ENCODE assay signal across 18 mouse cellular contexts in the genomic region with DNA sequence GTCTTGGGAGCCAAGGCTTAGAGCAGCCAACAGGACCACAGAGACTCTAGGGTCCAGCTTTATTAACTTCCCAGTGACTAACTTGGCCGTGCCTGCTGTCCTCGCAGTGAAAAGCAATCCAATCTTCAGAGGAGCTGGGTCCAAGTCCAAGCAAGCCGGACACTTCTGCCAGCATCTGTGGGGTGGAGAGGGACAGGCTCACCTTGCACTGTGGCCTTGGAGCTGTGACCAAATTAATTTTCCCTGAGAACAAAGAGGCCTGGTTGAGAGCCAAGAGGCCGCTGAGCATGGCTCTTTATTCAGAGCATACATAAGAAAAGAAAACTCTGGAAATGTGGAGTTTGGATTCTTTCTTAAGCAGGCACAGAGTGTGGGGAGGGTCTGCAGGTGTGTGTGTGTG.
DNase-seq lines count a peak whose midpoint lies in the region; ATAC-seq and TF ChIP-seq lines count a peak whose summit lies in the region.
"Had no signal": no experiment of that assay in that cellular context is flagged by ENCODE, and none has a peak within 500 bp of the region (broad histone marks: within the 10 kb centered on the region; RNA-seq: fewer than 3 reads in every experiment).

No protein-coding gene starts in this region.

- no peaks in the 10 kb centered on the region for H3K9me3 ChIP-seq in forebrain, embryonic 14.5 days (replicated peaks; ENCODE audit: control insufficient read depth, low read length)
- no peaks in the 10 kb centered on the region for H3K9me3 ChIP-seq in forebrain, embryonic 13.5 days (replicated peaks)
- H3K9me3 ChIP-seq in midbrain, postnatal 0 days (ENCODE audit: low read length), result no peaks in the 10 kb centered on the region
- no peaks in the 10 kb centered on the region for H3K9me3 ChIP-seq in midbrain, embryonic 11.5 days (ENCODE audit: control insufficient read depth, low read length)
- H3K9me3 ChIP-seq: embryonic facial prominence, embryonic 12.5 days; hindbrain, embryonic 10.5 days; intestine, embryonic 15.5 days; limb, embryonic 12.5 days; liver, embryonic 13.5 days; lung, embryonic 15.5 days had no signal

- H3K4me1 ChIP-seq in forebrain, embryonic 14.5 days (ENCODE audit: control insufficient read depth, insufficient read depth, low read length), result no peaks in the 10 kb centered on the region; the same call in none of the 2 replicates
- H3K4me1 ChIP-seq in forebrain, embryonic 13.5 days, result peaks cover 44% of the 10 kb centered on the region
- H3K4me1 ChIP-seq in midbrain, postnatal 0 days (ENCODE audit: insufficient read depth, low read length), result no peaks in the 10 kb centered on the region
- no peaks in the 10 kb centered on the region; the same call in 1 of the 2 replicates for H3K4me1 ChIP-seq in midbrain, embryonic 11.5 days (ENCODE audit: control insufficient read depth, insufficient read depth, low read length)
- H3K4me1 ChIP-seq: embryonic facial prominence, embryonic 12.5 days; intestine, embryonic 15.5 days; limb, embryonic 12.5 days; liver, embryonic 13.5 days; lung, embryonic 15.5 days had no signal

- no peak overlapping the region for H3K4me2 ChIP-seq in forebrain, embryonic 14.5 days (ENCODE audit: low read length)
- H3K4me2 ChIP-seq in forebrain, embryonic 13.5 days, result no peak overlapping the region
- H3K4me2 ChIP-seq in midbrain, postnatal 0 days (ENCODE audit: low read depth, low read length, poor library complexity, severe bottlenecking), result no peak overlapping the region
- H3K4me2 ChIP-seq in midbrain, embryonic 11.5 days, result no peak overlapping the region
- H3K4me2 ChIP-seq: embryonic facial prominence, embryonic 12.5 days; intestine, embryonic 15.5 days; limb, embryonic 12.5 days; liver, embryonic 13.5 days; lung, embryonic 15.5 days had no signal

- no peaks in the 10 kb centered on the region for H3K36me3 ChIP-seq in forebrain, embryonic 14.5 days (ENCODE audit: control insufficient read depth, insufficient read depth, low read length)
- H3K36me3 ChIP-seq in forebrain, embryonic 13.5 days (ENCODE audit: poor library complexity, severe bottlenecking), result peaks cover 1% of the 10 kb centered on the region; the same call in 1 of the 2 replicates
- H3K36me3 ChIP-seq in midbrain, postnatal 0 days (ENCODE audit: insufficient read depth, low read length), result no peaks in the 10 kb centered on the region
- H3K36me3 ChIP-seq in midbrain, embryonic 11.5 days (ENCODE audit: control insufficient read depth, insufficient read depth, low read length), result no peaks in the 10 kb centered on the region
- H3K36me3 ChIP-seq: embryonic facial prominence, embryonic 12.5 days; hindbrain, embryonic 10.5 days; intestine, embryonic 15.5 days; limb, embryonic 12.5 days; liver, embryonic 13.5 days; lung, embryonic 15.5 days had no signal

- ATAC-seq in forebrain, embryonic 14.5 days, result no peak
- no peak for ATAC-seq in forebrain, embryonic 13.5 days
- ATAC-seq in midbrain, postnatal 0 days (ENCODE audit: low FRiP score), result no peak
- ATAC-seq in midbrain, embryonic 11.5 days (ENCODE audit: low FRiP score), result no peak
- ATAC-seq: intestine, embryonic 15.5 days had no signal

- WGBS in forebrain, embryonic 14.5 days, result 52% methylated on average over 4 of the region's 4 CpGs
- WGBS in forebrain, embryonic 13.5 days, result 60% methylated on average over 4 of the region's 4 CpGs
- 63% methylated on average over 4 of the region's 4 CpGs for WGBS in midbrain, postnatal 0 days
- 89% methylated on average over 4 of the region's 4 CpGs for WGBS in midbrain, embryonic 11.5 days

- H3K27me3 ChIP-seq in forebrain, embryonic 14.5 days (replicated peaks; ENCODE audit: control insufficient read depth, insufficient read depth, low read length), result no peaks in the 10 kb centered on the region
- H3K27me3 ChIP-seq in forebrain, embryonic 13.5 days, result no peaks in the 10 kb centered on the region
- H3K27me3 ChIP-seq in midbrain, postnatal 0 days (ENCODE audit: insufficient read depth, low read length), result no peaks in the 10 kb centered on the region
- peaks cover 8% of the 10 kb centered on the region for H3K27me3 ChIP-seq in midbrain, embryonic 11.5 days (ENCODE audit: control insufficient read depth, insufficient read depth, low read length)
- H3K27me3 ChIP-seq: intestine, embryonic 15.5 days; limb, embryonic 12.5 days; liver, embryonic 13.5 days; lung, embryonic 15.5 days had no signal

- H3K9ac ChIP-seq in forebrain, embryonic 14.5 days (ENCODE audit: low read length), result no peak overlapping the region
- H3K9ac ChIP-seq in forebrain, embryonic 13.5 days, result no peak overlapping the region
- H3K9ac ChIP-seq in midbrain, postnatal 0 days (replicated peaks; ENCODE audit: low read length, poor library complexity, severe bottlenecking), result no peak overlapping the region
- no peak overlapping the region for H3K9ac ChIP-seq in midbrain, embryonic 11.5 days (ENCODE audit: low read length)
- H3K9ac ChIP-seq: embryonic facial prominence, embryonic 12.5 days; intestine, embryonic 15.5 days; limb, embryonic 12.5 days; liver, embryonic 13.5 days; lung, embryonic 15.5 days had no signal

- H3K4me3 ChIP-seq in forebrain, embryonic 14.5 days (ENCODE audit: low read depth, low read length), result no peak overlapping the region
- H3K4me3 ChIP-seq in forebrain, embryonic 13.5 days, result no peak overlapping the region
- H3K4me3 ChIP-seq in midbrain, postnatal 0 days (ENCODE audit: low read depth, low read length), result no peak overlapping the region
- no peak overlapping the region for H3K4me3 ChIP-seq in midbrain, embryonic 11.5 days (ENCODE audit: low read depth, low read length)
- H3K4me3 ChIP-seq: embryonic facial prominence, embryonic 12.5 days; hindbrain, embryonic 10.5 days; intestine, embryonic 15.5 days; layer of hippocampus, adult 2 months; left cerebral cortex, adult 2 months; limb, embryonic 12.5 days; liver, embryonic 13.5 days; lung, embryonic 15.5 days had no signal

- no peak for DNase-seq in forebrain, embryonic 14.5 days (ENCODE audit: low spot score)
- peak; percentile 19 to 42 for DNase-seq in heart, adult 9 months (ENCODE audit: low spot score in 2 of 2)
- no peak for DNase-seq in heart, adult 11 months
- peak; percentile 39 for DNase-seq in midbrain, postnatal 0 days (ENCODE audit: low spot score)
- no peak for DNase-seq in midbrain, embryonic 11.5 days (ENCODE audit: low spot score, missing footprints)
- DNase-seq in layer of hippocampus, postnatal 36 days, result no peak
- DNase-seq: kidney, postnatal 10 days; liver, embryonic 13.5 days; midbrain, embryonic 14.5 days; thymus, postnatal 36 days had no signal

- no peak for TF ChIP-seq CTCF in midbrain, postnatal 0 days (IDR thresholded peaks at IDR 0.05)

- H3K27ac ChIP-seq in forebrain, embryonic 14.5 days (ENCODE audit: low read depth, low read length), result 0 out of 2 replicates have a peak overlapping the region, but pooled peaks have one; percentile 17
- H3K27ac ChIP-seq in forebrain, embryonic 13.5 days, result no peak overlapping the region
- H3K27ac ChIP-seq in midbrain, postnatal 0 days (ENCODE audit: low read depth, low read length), result no peak overlapping the region
- no peak overlapping the region for H3K27ac ChIP-seq in midbrain, embryonic 11.5 days (ENCODE audit: low read depth, low read length)
- H3K27ac ChIP-seq: embryonic facial prominence, embryonic 12.5 days; hindbrain, embryonic 10.5 days; intestine, embryonic 15.5 days; layer of hippocampus, adult 2 months; left cerebral cortex, adult 2 months; limb, embryonic 12.5 days; liver, embryonic 13.5 days; lung, embryonic 15.5 days had no signal

Comparison
In these comparisons a context has a peak if more than half of its experiments do, and no peak if none do; other contexts are left out.
1. DNase-seq: peak in heart, adult 9 months (2 of 2) and midbrain, postnatal 0 days (single experiment); none in forebrain, embryonic 14.5 days (single experiment), heart, adult 11 months (single experiment), midbrain, embryonic 11.5 days (single experiment) and layer of hippocampus, postnatal 36 days (0 of 2).